In genomic region chr19:59239124-59239817, GRCm38 (mm10) we compare ENCODE assay signal across 8 mouse cellular contexts. TPM values are rescaled to one million over a fixed set of nuclear protein-coding genes. Genes with fewer than 3 reads are reported as not detected.
DNase-seq lines count a peak whose midpoint lies in the region; ATAC-seq and TF ChIP-seq lines count a peak whose summit lies in the region.

No protein-coding gene starts in this region.

- no peaks in the 10 kb centered on the region for H3K79me2 ChIP-seq in liver, adult 2 months (ENCODE audit: control insufficient read depth, insufficient read depth, low read length)

- no peaks in the 10 kb centered on the region for H3K4me1 ChIP-seq in embryonic fibroblast, embryonic 13.5 days (ENCODE audit: control insufficient read depth, insufficient read depth, low read length)
- no peaks in the 10 kb centered on the region for H3K4me1 ChIP-seq in heart, embryonic 10.5 days
- no peaks in the 10 kb centered on the region for H3K4me1 ChIP-seq in kidney, embryonic 16.5 days (ENCODE audit: insufficient read depth, low read length)
- no peaks in the 10 kb centered on the region for H3K4me1 ChIP-seq in liver, adult 2 months (ENCODE audit: control insufficient read depth, insufficient read depth, low read length)

- H3K4me3 ChIP-seq in embryonic fibroblast, embryonic 13.5 days (ENCODE audit: insufficient read depth, low read length) = no peak overlapping the region
- H3K4me3 ChIP-seq in heart, embryonic 10.5 days = no peak overlapping the region
- H3K4me3 ChIP-seq in kidney, embryonic 16.5 days (ENCODE audit: low read length) = no peak overlapping the region
- no peak overlapping the region; the same call in 1 of the 2 replicates for H3K4me3 ChIP-seq in liver, adult 2 months (ENCODE audit: insufficient read depth, low read depth, low read length)

- WGBS in heart, embryonic 10.5 days = 20% methylated on average over 17 of the region's 17 CpGs
- WGBS in kidney, embryonic 16.5 days = 23% methylated on average over 17 of the region's 17 CpGs
- 17% methylated on average over 17 of the region's 17 CpGs for whole genome bisulfite sequencing in liver, adult 2 months

- ATAC-seq in kidney, embryonic 16.5 days (ENCODE audit: low FRiP score, low TSS enrichment) = peak; percentile 60

- H3K27ac ChIP-seq in embryonic fibroblast, embryonic 13.5 days (ENCODE audit: insufficient read depth, low read length) = no peak overlapping the region
- no peak overlapping the region for H3K27ac ChIP-seq in heart, embryonic 10.5 days
- no peak overlapping the region for H3K27ac ChIP-seq in kidney, embryonic 16.5 days (ENCODE audit: low read length)
- no peak overlapping the region for H3K27ac ChIP-seq in liver, adult 2 months (replicated peaks; ENCODE audit: insufficient read depth, low read depth, low read length)

- peak; percentile 100 for TF ChIP-seq CTCF in embryonic fibroblast, embryonic 13.5 days (IDR thresholded peaks at IDR 0.05; ENCODE audit: borderline replicate concordance, insufficient read depth, low read length)
- peak; percentile 100 for TF ChIP-seq CTCF in liver, adult 2 months (IDR thresholded peaks at IDR 0.05; ENCODE audit: low read depth, low read length)

- H3K27me3 ChIP-seq in heart, embryonic 10.5 days (ENCODE audit: insufficient read depth, poor library complexity, severe bottlenecking) = peaks cover 32% of the 10 kb centered on the region
- H3K27me3 ChIP-seq in kidney, embryonic 16.5 days (ENCODE audit: insufficient read depth, low read length) = no peaks in the 10 kb centered on the region
- no peaks in the 10 kb centered on the region for H3K27me3 ChIP-seq in liver, adult 2 months (ENCODE audit: control insufficient read depth, insufficient read depth, low read length)

- H3K36me3 ChIP-seq in heart, embryonic 10.5 days = no peaks in the 10 kb centered on the region
- H3K36me3 ChIP-seq in kidney, embryonic 16.5 days (ENCODE audit: insufficient read depth, low read length) = no peaks in the 10 kb centered on the region
- no peaks in the 10 kb centered on the region for H3K36me3 ChIP-seq in liver, adult 2 months (ENCODE audit: control insufficient read depth, insufficient read depth, low read length)

- H3K4me2 ChIP-seq in kidney, embryonic 16.5 days (replicated peaks; ENCODE audit: low read depth, low read length) = no peak overlapping the region

- TF ChIP-seq POLR2A in embryonic fibroblast, embryonic 13.5 days (IDR thresholded peaks at IDR 0.05; ENCODE audit: low read depth, low read length) = no peak
- no peak for TF ChIP-seq POLR2A in liver, adult 2 months (IDR thresholded peaks at IDR 0.05; ENCODE audit: extremely low read depth, insufficient read depth, low read length)

- H3K9me3 ChIP-seq in heart, embryonic 10.5 days = no peaks in the 10 kb centered on the region
- H3K9me3 ChIP-seq in kidney, embryonic 16.5 days (ENCODE audit: low read length) = no peaks in the 10 kb centered on the region

- no peak overlapping the region for H3K9ac ChIP-seq in kidney, embryonic 16.5 days (replicated peaks; ENCODE audit: low read length)
- H3K9ac ChIP-seq in liver, adult 2 months (ENCODE audit: low read depth, low read length) = no peak overlapping the region

- DNase-seq in A20 (ENCODE audit: low read depth, low spot score) = peak; percentile 75
- peak; percentile 79 to 83 for DNase-seq in adrenal gland, postnatal 4 days (ENCODE audit: low spot score in 2 of 2)
- DNase-seq in heart, embryonic 10.5 days (ENCODE audit: low spot score) = peak; percentile 91
- peak; percentile 50 for DNase-seq in liver, adult 2 months (ENCODE audit: extremely low read depth, low read depth, low spot score)
- DNase-seq in naive thymus-derived CD4-positive, alpha-beta T cell, adult 2 months (ENCODE audit: low read depth) = peak; percentile 87
- DNase-seq in spleen, postnatal 4 days (ENCODE audit: low spot score in 2 of 2) = peak; percentile 80 to 96

RNA-seq across cellular contexts. Expression of gene Kcnk18, which starts 20.3 kb away (rescaled TPM):
- not detected for total RNA-seq in adrenal gland, postnatal 4 days (2021)
- polyA plus RNA-seq in embryonic fibroblast, embryonic 13.5 days (2011; ENCODE audit: insufficient read length, low read depth, missing spikeins) = not detected in 2 replicates
- not detected in 2 replicates for polyA plus RNA-seq in heart, embryonic 10.5 days (2016; fragmentation: Nextera tagmentation; extraction: Ambion mirVana)
- not detected in 2 replicates for polyA plus RNA-seq in kidney, embryonic 16.5 days (2015; fragmentation: Nextera tagmentation; extraction: Ambion mirVana)
- not detected in 2 replicates for total RNA-seq in liver, adult 2 months (2014; rRNA removed)
- polyA plus RNA-seq in liver, adult 2 months (2012; rRNA removed) = not detected in 2 replicates

RNA-seq across cellular contexts. Expression of gene Slc18a2, which starts 21.4 kb away (rescaled TPM):
- total RNA-seq in adrenal gland, postnatal 4 days (2021) = 10 to 100 TPM; 31.0 to 39.5 TPM
- not detected in 2 replicates for polyA plus RNA-seq in embryonic fibroblast, embryonic 13.5 days (2011; ENCODE audit: insufficient read length, low read depth, missing spikeins)
- 9.0 and 10.1 TPM in 2 replicates for polyA plus RNA-seq in heart, embryonic 10.5 days (2016; fragmentation: Nextera tagmentation; extraction: Ambion mirVana)
- 8.1 and 9.9 TPM in 2 replicates for polyA plus RNA-seq in kidney, embryonic 16.5 days (2015; fragmentation: Nextera tagmentation; extraction: Ambion mirVana)
- 0.13 and 0.28 TPM in 2 replicates for total RNA-seq in liver, adult 2 months (2014; rRNA removed)
- 0.04 TPM in 2 replicates for polyA plus RNA-seq in liver, adult 2 months (2012; rRNA removed)
